Mouse (Mus musculus) forebrain, postnatal 0 days (tissue): Measurements from ENCODE around the gene Prpf31. TPM values are rescaled to one million over a fixed set of nuclear protein-coding genes. Genes with fewer than 3 reads are reported as not detected.

Experiments
- ATAC-seq: fragments of 200-750 bp; cut with Nextera tagmentation; 2 replicates; pipeline ENCODE4 v1.8.0; 2017; ENCODE audit warnings: mild to moderate bottlenecking, moderate library complexity
- DNase-seq: peaks from one replicate; pipeline ENCODE4 v3.0.0-alpha.2; 2015
- H3K27ac ChIP-seq: fragments of 300-500 bp; sonication (generic); 2 replicates; pipeline ENCODE4 v1.5.1; 2014; ENCODE audit warnings: low read depth, mild to moderate bottlenecking, antibody characterized with exemption, low read length, moderate library complexity, mixed read lengths
- H3K27me3 ChIP-seq: fragments of 300-500 bp; sonication (generic); 2 replicates; pipeline ENCODE4 v1.6.1; 2014; ENCODE audit warnings: mild to moderate bottlenecking, low read length, mixed read lengths; ENCODE audit not compliant: insufficient read depth
- H3K36me3 ChIP-seq: fragments of 300-500 bp; sonication (generic); 2 replicates; pipeline ENCODE4 v1.6.1; 2014; ENCODE audit warnings: mild to moderate bottlenecking, moderate library complexity; ENCODE audit not compliant: insufficient read depth
- H3K4me1 ChIP-seq: fragments of 300-500 bp; sonication (generic); 2 replicates; pipeline ENCODE4 v1.6.1; 2014; ENCODE audit warnings: antibody characterized with exemption; ENCODE audit not compliant: insufficient read depth
- H3K4me2 ChIP-seq: fragments of 300-500 bp; sonication (generic); 2 replicates; pipeline ENCODE4 v1.6.1; 2014; ENCODE audit warnings: low read depth, mild to moderate bottlenecking, moderate library complexity
- H3K4me3 ChIP-seq: fragments of 300-500 bp; sonication (generic); 2 replicates; pipeline ENCODE4 v1.5.1; 2014; ENCODE audit warnings: low read depth, low read length, mixed read lengths
- H3K9ac ChIP-seq: fragments of 300-500 bp; sonication (generic); 2 replicates; pipeline ENCODE4 v1.6.1; 2014; ENCODE audit warnings: mild to moderate bottlenecking
- H3K9me3 ChIP-seq: fragments of 300-500 bp; sonication (generic); 2 replicates; pipeline ENCODE4 v1.6.1; 2016; ENCODE audit warnings: low read length
- CTCF ChIP-seq: sonication (generic); IDR thresholded peaks from 2 replicates; pipeline ENCODE4 v1.5.1; 2016; ENCODE audit warnings: antibody characterized with exemption, control low read depth, low read depth
- WGBS: fragments of 180-500 bp; shearing (Covaris S2); extraction: QIAGEN DNeasy Blood & Tissue Kit; methylation state at CpG from one replicate; pipeline ENCODE4 v1.1.7; 2014; 5-methylcytosine and 5-hydroxymethylcytosine counted together
- polyA plus RNA-seq: library from polyadenylated mRNA; unstranded; fragments of >200 nt; fragmentation: Nextera tagmentation; extraction: Ambion mirVana; gene quantifications from 2 replicates; pipeline ENCODE4 v1.2.1, GENCODE M21; 2015
- total RNA-seq: library from RNA; depleted of rRNA; stranded (reverse); fragments of >200 nt; gene quantifications from 2 replicates; pipeline ENCODE4 v1.2.3, GENCODE M21; 2014; rRNA removed

The Prpf31 gene
- 62.6 and 63.5 TPM in 2 replicates for total RNA-seq
- polyA plus RNA-seq, result 66.3 and 77.8 TPM in 2 replicates

DNA sequence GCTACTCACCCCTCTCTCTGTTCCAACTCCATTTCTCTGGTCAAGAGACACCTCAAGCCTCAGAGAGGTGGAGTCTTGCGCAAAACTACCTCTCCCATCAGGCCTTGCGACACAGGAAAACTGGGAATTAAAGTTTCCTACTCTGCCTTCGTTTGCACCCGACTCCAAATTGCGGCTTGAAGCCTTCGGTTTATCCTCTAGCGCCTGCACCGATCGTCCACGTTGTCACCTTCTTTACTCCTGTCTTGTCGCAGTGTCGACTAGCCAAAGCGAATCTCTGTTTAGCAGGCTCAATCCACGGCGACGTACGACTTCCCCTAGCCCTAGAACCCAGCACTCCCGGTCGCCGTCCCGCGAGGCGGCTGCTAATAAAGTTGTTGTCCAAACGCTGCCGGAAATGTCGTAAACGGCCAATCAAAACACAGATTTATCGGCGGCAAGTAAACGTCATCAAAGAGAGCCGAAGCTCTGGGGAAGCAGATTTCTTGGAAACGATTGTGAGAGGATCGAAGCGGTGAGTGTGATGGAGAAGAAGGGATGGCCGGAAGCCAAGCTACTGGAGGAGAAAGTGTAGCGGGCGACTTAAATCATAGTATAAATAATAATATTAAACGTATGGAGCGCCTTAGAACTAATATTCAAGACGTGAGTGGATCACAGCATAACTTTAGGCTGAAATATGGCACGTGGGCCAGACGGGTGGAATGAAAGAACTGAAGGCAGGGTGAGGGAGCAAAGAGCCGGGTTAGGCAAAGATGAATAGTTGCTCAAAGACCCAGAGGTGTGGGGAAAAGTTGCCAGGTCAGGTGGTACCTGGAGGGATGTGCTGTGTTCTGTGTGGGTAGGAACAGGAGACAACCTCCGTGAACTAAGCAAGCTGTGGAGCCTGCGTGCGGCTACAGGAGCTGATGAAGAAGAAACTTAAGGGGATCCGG lies at the start of gene Prpf31, which contains the start of gene Tfpt:
TSS of gene Prpf31 (plus strand) at position 443 of the 935 bp plus-strand sequence.
TSS of gene Tfpt (minus strand) at position 387 of the 935 bp plus-strand sequence.
- ATAC-seq (peak; percentile 93), DNase-seq (peak; percentile 96)
- peak within 1 kb of the TSS; percentile 65 for H3K4me3 ChIP-seq
- WGBS, result 1% methylated on average over 47 of the region's 47 CpGs
- H3K27me3 ChIP-seq, result no peaks in the 10 kb centered on the region
- H3K4me1 ChIP-seq, result peaks cover 10% of the 10 kb centered on the region; the same call in 1 of the 2 replicates
- no peaks in the 10 kb centered on the region for H3K9me3 ChIP-seq
- H3K36me3 ChIP-seq, result peaks cover 22% of the 10 kb centered on the region
- peak within 1 kb of the TSS; percentile 65 for H3K9ac ChIP-seq
- no peak for TF ChIP-seq CTCF
- H3K4me2 ChIP-seq, result peak within 1 kb of the TSS; percentile 92
- peak within 1 kb of the TSS; percentile 86 for H3K27ac ChIP-seq

DNA sequence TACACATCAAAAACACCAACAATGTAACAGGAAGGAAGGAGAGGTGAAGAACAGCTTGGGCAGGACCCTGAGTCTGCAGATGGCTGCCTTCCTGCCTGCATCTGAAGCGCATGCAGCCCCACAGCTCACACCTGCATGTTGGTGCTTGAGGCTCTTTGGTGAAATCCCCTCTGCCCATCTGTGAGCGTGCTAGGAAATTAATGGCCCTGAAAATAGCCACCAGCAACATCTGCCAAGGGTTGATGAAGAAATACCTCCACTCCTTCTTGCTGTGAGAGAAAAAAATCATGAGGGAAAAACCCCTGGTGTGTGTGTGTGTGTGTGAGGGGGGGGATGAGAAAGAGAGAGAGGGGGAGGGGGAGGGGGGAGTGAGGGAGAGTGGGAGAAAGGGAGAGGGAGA lies 49.8 kb upstream of the Prpf31 start:
- no peaks in the 10 kb centered on the region for H3K36me3 ChIP-seq
- ATAC-seq (no peak), DNase-seq (no peak)
- no peak overlapping the region for H3K4me3 ChIP-seq
- no peak overlapping the region for H3K9ac ChIP-seq
- 65% methylated on average over 2 of the region's 2 CpGs for WGBS
- H3K9me3 ChIP-seq, result no peaks in the 10 kb centered on the region
- no peaks in the 10 kb centered on the region for H3K27me3 ChIP-seq
- no peak for TF ChIP-seq CTCF
- H3K4me2 ChIP-seq, result no peak overlapping the region
- no peak overlapping the region for H3K27ac ChIP-seq
- no peaks in the 10 kb centered on the region for H3K4me1 ChIP-seq

DNA sequence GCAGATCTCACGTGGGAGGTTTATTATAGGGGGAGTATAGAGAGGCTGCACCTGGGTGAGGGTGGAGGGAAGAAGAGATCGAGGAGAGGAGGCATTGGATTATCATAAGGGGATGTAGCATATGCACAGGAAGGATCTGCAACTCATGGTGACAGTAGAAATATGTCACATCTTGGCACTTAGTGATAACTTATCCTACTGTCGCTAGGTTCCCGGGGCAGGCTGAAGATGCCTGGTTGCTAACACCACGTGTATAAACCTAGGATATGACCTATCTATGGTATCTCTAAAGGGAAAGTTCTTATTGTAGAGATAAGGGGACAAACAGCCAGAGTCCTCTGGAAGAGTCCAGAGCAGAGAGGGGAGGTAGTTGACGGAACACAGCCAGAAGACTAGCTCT lies 44.0 kb upstream of the Prpf31 start:
- ATAC-seq, result no peak; the same call in 1 of the 2 replicates

DNA sequence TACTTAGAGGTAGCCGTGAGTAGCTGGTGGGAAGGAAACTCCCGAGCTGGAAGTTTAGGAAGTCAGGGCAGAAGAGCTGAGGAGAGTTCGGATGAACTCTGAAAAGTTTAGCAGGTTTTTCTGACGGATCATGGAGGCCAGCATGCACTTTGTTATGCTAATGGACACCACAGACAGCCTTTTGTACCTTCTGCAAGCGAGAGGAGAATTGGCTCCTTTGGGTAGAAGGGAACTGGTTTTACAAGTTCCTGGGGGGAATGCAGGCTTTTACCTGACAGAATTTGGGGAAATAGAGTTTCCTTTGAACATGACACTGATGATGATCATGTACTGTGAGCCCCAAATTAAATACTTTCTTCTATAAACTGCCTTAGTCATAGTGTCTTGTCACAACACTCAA lies 43.5 kb upstream of the Prpf31 start:
- DNase-seq (no peak), ATAC-seq (no peak)
- 4% methylated on average over 5 of the region's 5 CpGs for WGBS
- Histone ChIP-seq H3K27me3 (no peaks in the 10 kb centered on the region), H3K9ac (no peak overlapping the region), H3K27ac (no peak overlapping the region), H3K4me1 (no peaks in the 10 kb centered on the region), H3K36me3 (no peaks in the 10 kb centered on the region), H3K4me3 (no peak overlapping the region), H3K9me3 (no peaks in the 10 kb centered on the region), H3K4me2 (no peak overlapping the region)
- no peak for TF ChIP-seq CTCF

More for the DNA sequence above, 44.0 kb upstream of the Prpf31 start:
- no peak for TF ChIP-seq CTCF
- Histone ChIP-seq H3K27me3 (no peaks in the 10 kb centered on the region), H3K4me1 (no peaks in the 10 kb centered on the region), H3K4me3 (no peak overlapping the region), H3K36me3 (no peaks in the 10 kb centered on the region), H3K27ac (no peak overlapping the region), H3K9ac (no peak overlapping the region), H3K9me3 (no peaks in the 10 kb centered on the region), H3K4me2 (no peak overlapping the region)
- WGBS, result 22% methylated on average over 6 of the region's 6 CpGs
- no peak for DNase-seq

DNA sequence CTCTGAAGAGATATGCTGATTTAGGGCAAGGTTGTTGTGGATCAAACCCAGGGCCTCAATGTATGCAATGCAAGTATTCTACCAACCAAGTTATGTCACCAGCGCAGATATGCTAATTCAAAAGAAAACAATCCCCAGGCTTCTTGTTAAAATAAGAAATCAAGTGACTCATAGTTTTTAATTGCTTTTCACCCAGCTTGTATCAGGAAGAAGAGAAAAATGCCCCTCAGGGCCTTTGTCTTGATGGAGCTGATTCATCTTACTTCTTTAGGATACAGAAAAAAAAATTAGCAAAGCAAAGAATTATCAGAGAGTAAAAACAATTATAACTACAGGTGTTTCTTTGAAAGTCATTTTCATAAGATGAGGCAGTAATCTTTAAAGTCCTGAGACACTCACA lies 42.5 kb upstream of the Prpf31 start:
- Histone ChIP-seq H3K27me3 (no peaks in the 10 kb centered on the region), H3K4me3 (no peak overlapping the region), H3K4me1 (no peaks in the 10 kb centered on the region), H3K9ac (no peak overlapping the region), H3K9me3 (no peaks in the 10 kb centered on the region), H3K36me3 (no peaks in the 10 kb centered on the region), H3K4me2 (no peak overlapping the region), H3K27ac (no peak overlapping the region)
- 66% methylated on average over 1 of the region's 1 CpGs for WGBS
- ATAC-seq, result no peak
- DNase-seq, result no peak
- no peak for TF ChIP-seq CTCF

DNA sequence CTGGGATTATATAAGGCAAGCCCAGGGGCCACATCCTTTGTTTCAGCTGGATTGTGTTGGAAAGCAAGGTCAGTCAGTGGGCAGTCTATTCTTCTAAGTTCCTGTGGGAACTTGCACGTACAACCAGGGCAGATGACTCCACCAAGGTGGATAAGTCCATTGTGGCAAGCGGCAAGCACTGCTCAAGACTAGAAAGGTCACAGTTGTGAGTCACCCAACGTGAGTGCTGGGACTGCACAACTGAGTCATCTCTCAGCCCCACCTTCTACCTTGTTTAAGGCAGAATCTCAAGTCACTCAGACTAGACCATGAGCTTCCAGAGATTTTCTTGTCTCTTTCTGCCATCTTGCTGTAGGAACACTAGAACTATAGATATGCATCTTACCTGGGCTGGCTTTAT lies 39.2 kb upstream of the Prpf31 start:
- no peaks in the 10 kb centered on the region for H3K27me3 ChIP-seq
- no peak overlapping the region for H3K27ac ChIP-seq
- H3K36me3 ChIP-seq, result no peaks in the 10 kb centered on the region
- H3K9me3 ChIP-seq, result no peaks in the 10 kb centered on the region
- H3K4me1 ChIP-seq, result no peaks in the 10 kb centered on the region
- WGBS, result 80% methylated on average over 3 of the region's 3 CpGs
- ATAC-seq, result no peak
- H3K9ac ChIP-seq, result no peak overlapping the region
- no peak overlapping the region for H3K4me2 ChIP-seq
- no peak for DNase-seq
- H3K4me3 ChIP-seq, result no peak overlapping the region
- no peak for TF ChIP-seq CTCF

DNA sequence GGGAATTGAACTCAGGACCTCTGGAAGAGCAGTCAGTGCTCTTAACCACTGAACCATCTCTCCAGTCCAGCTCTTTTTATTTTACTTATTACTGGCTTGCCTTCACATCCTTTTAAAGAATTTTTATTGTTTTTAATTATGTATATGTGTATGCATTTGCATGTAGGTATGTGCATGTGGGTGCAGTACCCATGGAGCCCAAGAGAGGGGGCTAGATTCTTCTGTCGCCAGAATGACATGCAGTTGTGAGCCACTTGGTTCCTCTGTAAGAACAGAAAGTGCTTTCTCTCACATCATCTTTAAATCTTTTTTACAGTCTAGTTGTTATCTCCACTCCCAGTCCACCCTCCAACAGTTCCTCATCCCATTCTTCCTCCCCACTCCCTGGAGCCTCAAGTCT lies 38.3 kb upstream of the Prpf31 start:
- TF ChIP-seq CTCF, result no peak
- ATAC-seq (no peak), DNase-seq (no peak)
- 79% methylated on average over 1 of the region's 1 CpGs for WGBS
- Histone ChIP-seq H3K9ac (no peak overlapping the region), H3K9me3 (no peaks in the 10 kb centered on the region), H3K36me3 (no peaks in the 10 kb centered on the region), H3K4me2 (no peak overlapping the region), H3K4me1 (no peaks in the 10 kb centered on the region), H3K4me3 (no peak overlapping the region), H3K27me3 (no peaks in the 10 kb centered on the region), H3K27ac (no peak overlapping the region)
